Mouse (Mus musculus) forebrain, embryonic 16.5 days (tissue): ENCODE results near the gene Fam92b. TPM values are rescaled to one million over a fixed set of nuclear protein-coding genes. Genes with fewer than 3 reads are reported as not detected.

Experiments
- polyA plus RNA-seq: library from polyadenylated mRNA; unstranded; fragments of >200 nt; fragmentation: Nextera tagmentation; extraction: Ambion mirVana; gene quantifications from 2 replicates; pipeline ENCODE4 v1.2.1, GENCODE M21; 2015

The Fam92b gene
- polyA plus RNA-seq, 1 experiment from 2014 or later = 1.8 TPM

Other genes starting within 250 kb of the Fam92b start
- gene Crispld2, start 185.0 kb downstream of the Fam92b start, polyA plus RNA-seq = 1.2 and 1.5 TPM in 2 replicates
- gene Zdhhc7, start 76.0 kb downstream of the Fam92b start, polyA plus RNA-seq = 28.9 and 29.7 TPM in 2 replicates
- 27.5 and 29.2 TPM in 2 replicates for gene 6430548M08Rik, start 63.3 kb downstream of the Fam92b start, polyA plus RNA-seq
- 26.9 and 34.9 TPM in 2 replicates for gene Gse1, start 51.0 kb upstream of the Fam92b start, polyA plus RNA-seq